Mouse (Mus musculus) monocyte, adult 5-6 weeks (primary cell): ENCODE measurements around the gene Slc6a16. TPM values are rescaled to one million over a fixed set of nuclear protein-coding genes. Genes with fewer than 3 reads are reported as not detected.

Experiments
- ATAC-seq: fragments of 153-309, 156-312 bp; replicated peaks from 2 replicates; pipeline ENCODE4 v1.8.0; 2017; ENCODE audit warnings: mild to moderate bottlenecking; ENCODE audit not compliant: low TSS enrichment, insufficient number of reproducible peaks, severe bottlenecking, poor library complexity, low FRiP score
- total RNA-seq: library from RNA; stranded (forward); fragments of 200-1000, 200-491, 200-594 nt; gene quantifications from 3 replicates; pipeline ENCODE4 v1.2.3, GENCODE M21; 2017

The Slc6a16 gene
- total RNA-seq, 1 experiment from 2014 or later = not detected

GRCm38 (mm10) chr7:45213708-45214107 lies 27.2 kb upstream of the Slc6a16 start:
- no peak for ATAC-seq

DNA sequence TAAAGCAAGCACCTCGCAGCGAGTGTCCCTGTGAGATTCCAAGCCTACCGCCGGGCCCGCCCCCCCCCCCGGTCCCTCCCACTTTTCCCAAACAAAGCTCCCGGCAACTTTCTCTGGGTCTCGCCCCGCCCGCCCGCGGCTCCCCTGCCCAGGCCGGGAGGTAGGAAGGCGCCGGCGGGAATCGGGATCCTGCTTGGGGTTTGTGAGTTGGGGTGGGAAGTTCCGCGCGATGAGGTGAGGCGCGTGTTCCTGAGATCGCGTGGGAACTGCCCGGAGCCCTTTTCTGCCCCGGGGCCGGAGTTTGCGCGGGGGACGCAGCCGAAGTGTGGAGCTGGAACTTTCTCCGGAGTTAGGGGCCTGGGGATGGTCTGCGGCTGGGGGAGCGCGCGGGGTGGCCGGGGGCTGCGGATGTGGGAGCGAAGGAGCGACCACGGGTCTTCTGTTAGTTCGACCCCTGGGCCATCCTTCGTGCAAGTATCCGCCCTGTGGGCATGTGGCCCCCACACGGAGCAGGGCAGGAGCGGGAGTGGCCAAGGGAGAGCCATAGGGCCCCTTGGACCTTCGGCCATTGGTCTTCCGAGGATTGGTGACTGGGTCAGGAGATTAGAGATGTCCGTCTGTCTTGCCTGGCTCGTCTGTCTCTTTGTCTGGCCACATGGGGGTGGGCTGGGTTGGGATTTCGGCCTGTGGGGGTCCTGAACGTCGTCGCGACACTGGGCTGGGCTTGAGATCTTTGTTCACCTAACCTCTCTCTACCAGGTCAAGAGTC lies 25.0 kb upstream of the Slc6a16 start, which contains the start of gene Tead2:
Gene Tead2 (plus strand): TSS at position 81 of the 769 bp plus-strand sequence.
- no peak for ATAC-seq

GRCm38 (mm10) chr7:45216442-45217183 lies 24.3 kb upstream of the Slc6a16 start:
- no peak for ATAC-seq

- no peak for ATAC-seq
Measured at GRCm38 (mm10) chr7:45221680-45222079, 19.2 kb upstream of the Slc6a16 start.

DNA sequence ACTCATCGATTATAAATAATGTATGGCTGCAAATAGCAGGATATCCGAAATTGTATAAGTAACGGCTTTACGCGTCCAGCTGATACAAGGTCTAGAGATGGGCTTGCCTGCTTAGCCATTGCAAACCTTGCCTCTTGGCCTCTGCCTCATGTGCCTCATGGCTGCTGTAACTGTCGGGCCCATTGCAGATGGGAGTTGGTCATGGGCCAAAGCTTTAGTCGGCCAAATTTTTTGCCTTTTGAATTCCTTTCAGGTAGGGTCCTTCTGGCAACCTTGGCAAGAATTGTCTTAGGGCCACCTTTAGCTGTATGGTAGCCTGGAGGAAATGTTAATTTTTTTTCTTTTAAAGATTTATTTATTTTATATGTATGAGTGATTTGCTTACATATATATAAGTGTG lies 16.1 kb upstream of the Slc6a16 start:
- ATAC-seq = no peak

DNA sequence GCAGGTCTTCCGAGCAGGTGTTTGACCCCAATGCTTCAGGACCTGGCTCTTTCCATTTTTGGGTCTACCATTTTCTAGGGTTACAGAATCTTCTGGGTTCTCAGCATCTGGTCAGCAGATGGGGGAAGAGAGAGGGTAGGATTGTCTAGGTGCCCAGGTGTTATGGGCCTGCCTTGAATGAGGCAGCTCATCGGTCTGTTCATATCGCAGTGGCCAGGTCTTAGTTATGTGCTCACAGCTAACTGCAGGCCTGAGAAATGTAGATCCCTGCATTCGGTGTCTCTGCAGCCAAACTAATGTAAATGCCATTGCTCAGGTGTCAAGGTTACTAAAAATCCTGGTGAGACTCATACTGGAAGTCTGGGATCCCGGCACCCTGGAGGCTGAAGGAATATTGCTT lies 14.5 kb upstream of the Slc6a16 start:
- no peak for ATAC-seq

GRCm38 (mm10) chr7:45228548-45228947 lies 12.3 kb upstream of the Slc6a16 start:
- ATAC-seq = no peak

- ATAC-seq = no peak
Measured at GRCm38 (mm10) chr7:45229046-45229445, 11.8 kb upstream of the Slc6a16 start.

DNA sequence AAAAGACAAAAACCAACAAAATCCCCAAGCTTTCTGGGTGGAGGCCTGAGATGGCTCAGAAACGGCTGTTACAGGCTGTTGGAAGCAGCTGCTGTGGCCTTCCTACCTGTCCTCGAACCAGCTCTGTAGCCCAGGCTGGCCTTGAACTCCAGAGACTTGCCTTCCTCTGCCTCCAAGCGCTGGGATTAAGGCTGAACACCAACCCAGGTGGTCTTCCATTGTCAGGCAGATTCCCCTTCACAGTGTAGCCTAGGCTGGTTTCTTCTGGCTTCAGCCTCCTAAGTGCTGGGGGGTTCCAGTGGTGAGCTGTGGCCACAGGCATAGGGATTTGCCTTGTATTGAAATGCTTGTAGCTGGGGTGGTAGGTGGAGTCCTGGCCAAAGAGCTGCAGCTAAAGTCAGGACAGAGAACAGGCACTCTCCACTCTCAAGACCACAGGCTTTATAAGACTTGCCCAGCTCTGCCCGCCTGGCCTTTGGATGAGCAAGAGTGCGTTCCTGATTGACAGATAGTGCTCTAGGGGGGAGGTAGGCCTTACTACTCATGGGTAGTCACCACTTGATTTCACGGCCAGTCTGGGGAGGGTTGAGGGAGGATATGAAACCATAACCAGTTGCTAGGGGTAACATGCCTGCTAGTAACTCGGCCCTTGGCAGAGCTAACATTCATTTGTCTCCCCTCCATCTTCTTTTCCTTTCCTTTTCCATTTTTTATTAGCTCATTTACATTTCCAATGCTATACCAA lies 11.3 kb upstream of the Slc6a16 start:
- ATAC-seq = no peak; the same call in 1 of the 2 replicates

GRCm38 (mm10) chr7:45231192-45231591 lies 9.7 kb upstream of the Slc6a16 start:
- ATAC-seq = no peak

- ATAC-seq = no peak
Measured at GRCm38 (mm10) chr7:45231941-45232340, 8.9 kb upstream of the Slc6a16 start.

- ATAC-seq = no peak
Measured at GRCm38 (mm10) chr7:45232716-45233465, 8.0 kb upstream of the Slc6a16 start.

- no peak for ATAC-seq
Measured at GRCm38 (mm10) chr7:45233580-45234332, 7.1 kb upstream of the Slc6a16 start.

- ATAC-seq = no peak
Measured at GRCm38 (mm10) chr7:45234333-45234841, 6.5 kb upstream of the Slc6a16 start.

DNA sequence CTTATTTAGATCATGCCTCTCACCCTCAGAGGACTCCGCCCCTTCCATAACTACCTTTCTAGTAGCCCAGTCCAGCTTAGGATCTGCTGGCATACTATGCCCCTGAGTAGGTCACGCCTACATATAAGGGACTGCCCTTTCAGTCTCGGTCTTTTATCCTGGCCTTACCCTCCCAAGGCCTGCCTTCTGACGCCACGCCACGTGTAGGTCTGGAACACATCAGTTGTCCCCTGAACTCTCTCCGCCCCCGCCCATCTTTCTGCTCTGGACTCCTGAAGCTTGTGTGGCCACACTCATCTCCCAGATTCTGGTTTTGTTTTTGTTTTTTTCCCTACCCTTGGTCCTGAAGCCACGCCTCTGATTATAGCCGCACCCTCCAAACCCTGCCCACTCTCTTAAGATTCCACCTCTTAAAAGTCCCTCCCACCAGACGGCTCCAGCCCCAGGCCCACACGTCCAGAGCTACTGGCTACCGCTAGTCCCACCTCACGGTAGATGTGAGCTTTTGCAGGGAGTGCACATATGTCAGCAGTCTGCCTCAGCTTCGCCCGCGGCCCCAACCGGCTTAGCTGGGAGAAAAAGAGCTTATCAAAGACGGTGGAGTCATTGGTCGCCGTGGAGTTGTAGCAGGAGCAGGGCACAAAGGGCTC lies 5.8 kb upstream of the Slc6a16 start:
- ATAC-seq = no peak

DNA sequence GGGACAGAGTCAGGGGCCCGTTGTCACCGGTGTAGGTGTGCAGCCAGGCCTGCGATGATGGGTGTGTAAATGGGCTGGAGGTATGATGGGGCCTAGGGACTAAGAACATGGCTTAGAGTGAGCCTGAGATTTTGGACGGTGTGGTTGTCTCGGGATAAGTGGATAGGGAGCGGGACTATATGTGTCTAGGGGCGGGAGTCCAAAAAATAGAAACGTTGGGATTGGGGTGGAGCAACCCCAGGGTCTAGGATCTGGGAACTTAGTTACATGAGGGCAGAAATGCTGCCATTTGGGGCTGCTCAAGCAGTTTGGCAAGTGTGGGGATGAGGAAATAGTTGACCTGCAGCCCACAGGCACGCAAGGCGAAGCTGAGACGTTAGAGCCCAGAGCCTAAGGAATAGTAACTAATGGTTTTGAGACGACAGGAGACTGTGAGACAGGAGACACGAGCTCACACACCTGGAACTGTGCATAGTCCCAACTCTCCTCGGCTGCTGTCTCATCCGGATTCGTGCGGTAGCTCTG lies 5.2 kb upstream of the Slc6a16 start:
- ATAC-seq = no peak
